Mouse (Mus musculus): Measurements from ENCODE around the gene Zfp827. TPM values are rescaled to one million over a fixed set of nuclear protein-coding genes. Genes with fewer than 3 reads are reported as not detected.
A peak's percentile ranks its signal among the peaks of the same experiment; 100 is the strongest.

Zfp827 gene
- polyA plus RNA-seq, 1 experiment from 2014 or later = 7.9 TPM

DNA sequence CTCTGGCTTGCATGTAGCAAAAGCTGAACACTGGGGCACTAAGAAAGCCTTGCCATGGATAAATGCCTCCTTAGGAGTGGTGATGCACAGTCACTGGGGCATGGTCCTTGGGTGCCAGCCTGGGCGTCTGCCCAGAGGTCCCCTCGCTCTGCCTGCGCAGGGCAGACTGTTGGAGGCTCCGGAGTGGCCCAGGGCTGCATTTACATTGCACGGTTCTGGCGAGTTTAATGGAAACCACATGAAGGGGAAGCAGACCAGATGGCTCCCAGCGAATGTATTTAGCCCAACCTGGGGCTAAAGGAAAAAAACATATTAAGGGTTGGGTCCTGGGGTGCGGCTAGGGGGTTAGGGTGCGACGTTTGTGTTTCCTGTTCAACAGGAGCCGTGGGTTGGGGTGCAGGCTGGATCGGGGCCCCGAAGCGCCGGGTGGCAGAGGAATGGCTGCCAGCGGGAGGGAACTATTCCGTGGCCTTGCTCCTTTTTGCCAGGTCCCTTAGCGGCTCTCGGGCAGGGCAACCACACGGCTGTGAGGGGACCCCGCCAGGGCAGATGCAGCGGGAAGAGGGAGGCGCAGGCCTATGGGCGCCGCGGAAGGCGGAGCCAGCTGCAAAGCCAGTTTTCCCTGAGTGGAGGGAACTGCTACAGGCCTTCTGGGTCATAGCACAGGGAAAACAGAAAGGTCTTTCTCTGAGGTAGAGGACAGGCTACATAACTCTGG is 181.6 kb downstream of the Zfp827 start:
- H3K4me1 ChIP-seq = peaks cover 31% of the 10 kb centered on the region
- H3K4me3 ChIP-seq (replicated peaks) = peak overlapping the region; percentile 38
- H3K9me3 ChIP-seq (replicated peaks) = no peaks in the 10 kb centered on the region
- H3K4me2 ChIP-seq = peak overlapping the region; percentile 68
- peak overlapping the region; percentile 39 for H3K9ac ChIP-seq
- H3K36me3 ChIP-seq = no peaks in the 10 kb centered on the region
- H3K27me3 ChIP-seq = no peaks in the 10 kb centered on the region
- peak overlapping the region; percentile 87 for H3K27ac ChIP-seq
- ATAC-seq (replicated peaks; ENCODE audit: low FRiP score) = peak; percentile 88
- WGBS = 7% methylated on average over 27 of the region's 27 CpGs

- Histone ChIP-seq H3K4me1 (peaks cover 31% of the 10 kb centered on the region), H3K36me3 (no peaks in the 10 kb centered on the region), H3K9ac (no peak overlapping the region), H3K4me3 (replicated peaks) (no peak overlapping the region), H3K9me3 (replicated peaks) (no peaks in the 10 kb centered on the region), H3K27me3 (no peaks in the 10 kb centered on the region), H3K4me2 (no peak overlapping the region), H3K27ac (no peak overlapping the region)
- WGBS = 67% methylated on average over 9 of the region's 9 CpGs
- ATAC-seq (replicated peaks; ENCODE audit: low FRiP score) = no peak
These were observed 183.4 kb downstream of the Zfp827 start for GRCm38 (mm10) chr8:79211630-79212029.

GRCm38 (mm10) chr8:79222106-79222751 is 194.0 kb downstream of the Zfp827 start:
- no peaks in the 10 kb centered on the region for H3K36me3 ChIP-seq
- no peak overlapping the region for H3K9ac ChIP-seq
- H3K27me3 ChIP-seq = no peaks in the 10 kb centered on the region
- no peak for ATAC-seq (replicated peaks; ENCODE audit: low FRiP score)
- no peak overlapping the region for H3K4me3 ChIP-seq (replicated peaks)
- 65% methylated on average over 5 of the region's 5 CpGs for WGBS
- H3K4me2 ChIP-seq = no peak overlapping the region
- no peak overlapping the region for H3K27ac ChIP-seq
- H3K9me3 ChIP-seq (replicated peaks) = no peaks in the 10 kb centered on the region
- H3K4me1 ChIP-seq = peaks cover 6% of the 10 kb centered on the region

GRCm38 (mm10) chr8:79222752-79223141 is 194.5 kb downstream of the Zfp827 start:
- Histone ChIP-seq H3K4me2 (no peak overlapping the region), H3K4me1 (peaks cover 6% of the 10 kb centered on the region), H3K9ac (no peak overlapping the region), H3K36me3 (no peaks in the 10 kb centered on the region), H3K27ac (no peak overlapping the region), H3K27me3 (no peaks in the 10 kb centered on the region), H3K4me3 (replicated peaks) (no peak overlapping the region), H3K9me3 (replicated peaks) (no peaks in the 10 kb centered on the region)
- no peak for ATAC-seq (replicated peaks; ENCODE audit: low FRiP score)
- 57% methylated on average over 5 of the region's 5 CpGs for whole genome bisulfite sequencing

DNA sequence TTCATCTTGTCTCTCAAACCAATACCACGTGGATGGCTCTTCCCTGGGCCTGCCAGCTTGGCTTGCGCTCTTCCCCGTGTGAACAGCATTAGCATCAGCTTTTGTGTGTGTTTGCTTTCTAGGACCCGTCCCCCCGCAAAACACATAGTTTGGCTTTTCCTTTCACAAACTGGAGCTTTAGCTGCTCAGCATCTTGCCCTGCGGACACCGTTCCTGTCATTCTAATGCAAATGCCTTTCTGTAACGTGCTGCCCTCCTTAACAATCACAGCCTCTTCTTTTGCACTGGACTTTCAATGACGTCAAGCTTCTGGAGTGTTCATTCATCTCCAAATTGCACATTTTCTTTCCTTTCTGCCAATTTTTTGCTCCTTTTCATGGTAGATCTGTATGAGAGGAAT is 196.1 kb downstream of the Zfp827 start:
- no peak overlapping the region for H3K9ac ChIP-seq
- peaks cover 6% of the 10 kb centered on the region for H3K4me1 ChIP-seq
- H3K9me3 ChIP-seq (replicated peaks) = no peaks in the 10 kb centered on the region
- no peak overlapping the region for H3K4me2 ChIP-seq
- 88% methylated on average over 9 of the region's 9 CpGs for WGBS
- H3K27ac ChIP-seq = no peak overlapping the region
- H3K27me3 ChIP-seq = no peaks in the 10 kb centered on the region
- no peak overlapping the region for H3K4me3 ChIP-seq (replicated peaks)
- no peaks in the 10 kb centered on the region for H3K36me3 ChIP-seq
- no peak for ATAC-seq (replicated peaks; ENCODE audit: low FRiP score)

- Histone ChIP-seq H3K4me2 (no peak overlapping the region), H3K27me3 (no peaks in the 10 kb centered on the region), H3K9ac (no peak overlapping the region), H3K4me3 (replicated peaks) (no peak overlapping the region), H3K9me3 (replicated peaks) (no peaks in the 10 kb centered on the region), H3K27ac (no peak overlapping the region), H3K36me3 (no peaks in the 10 kb centered on the region), H3K4me1 (peaks cover 9% of the 10 kb centered on the region)
- ATAC-seq (replicated peaks; ENCODE audit: low FRiP score) = no peak
- 80% methylated on average over 7 of the region's 7 CpGs for WGBS
These were observed 197.3 kb downstream of the Zfp827 start for GRCm38 (mm10) chr8:79225586-79225985.

GRCm38 (mm10) chr8:79226046-79226445 is 197.8 kb downstream of the Zfp827 start:
- H3K36me3 ChIP-seq = no peaks in the 10 kb centered on the region
- no peaks in the 10 kb centered on the region for H3K27me3 ChIP-seq
- H3K27ac ChIP-seq = no peak overlapping the region
- H3K4me3 ChIP-seq (replicated peaks) = no peak overlapping the region
- H3K9me3 ChIP-seq (replicated peaks) = no peaks in the 10 kb centered on the region
- peaks cover 9% of the 10 kb centered on the region for H3K4me1 ChIP-seq
- H3K9ac ChIP-seq = no peak overlapping the region
- no peak overlapping the region for H3K4me2 ChIP-seq
- ATAC-seq (replicated peaks; ENCODE audit: low FRiP score) = no peak
- 88% methylated on average over 3 of the region's 3 CpGs for WGBS

GRCm38 (mm10) chr8:79227194-79227593 is 199.0 kb downstream of the Zfp827 start:
- Histone ChIP-seq H3K4me1 (peaks cover 7% of the 10 kb centered on the region), H3K36me3 (no peaks in the 10 kb centered on the region), H3K4me2 (no peak overlapping the region), H3K9me3 (replicated peaks) (no peaks in the 10 kb centered on the region), H3K4me3 (replicated peaks) (no peak overlapping the region), H3K9ac (no peak overlapping the region), H3K27ac (no peak overlapping the region), H3K27me3 (no peaks in the 10 kb centered on the region)
- ATAC-seq (replicated peaks; ENCODE audit: low FRiP score) = no peak
- WGBS = 81% methylated on average over 4 of the region's 4 CpGs

DNA sequence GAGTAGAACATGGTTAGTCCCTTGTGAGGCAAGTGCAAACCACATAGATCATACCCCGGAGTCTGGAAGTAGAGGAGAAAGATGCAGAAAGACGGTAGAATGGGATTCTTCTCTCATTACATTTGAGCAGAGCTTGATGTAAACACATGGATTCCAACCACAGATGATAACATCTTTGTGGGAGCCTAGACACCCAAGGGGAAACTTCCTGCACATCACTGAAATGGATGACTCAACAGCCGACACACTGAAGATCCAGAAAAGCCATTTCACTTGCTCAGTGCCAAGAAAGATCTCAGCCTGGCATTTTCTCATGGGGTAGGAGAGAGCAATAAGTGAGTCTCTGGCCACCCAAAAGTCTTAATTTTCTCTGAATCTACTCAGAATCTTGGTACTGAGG is 199.7 kb downstream of the Zfp827 start:
- Histone ChIP-seq H3K27ac (no peak overlapping the region), H3K4me3 (replicated peaks) (no peak overlapping the region), H3K4me1 (peaks cover 3% of the 10 kb centered on the region; the same call in 1 of the 2 replicates), H3K9me3 (replicated peaks) (no peaks in the 10 kb centered on the region), H3K4me2 (no peak overlapping the region), H3K36me3 (no peaks in the 10 kb centered on the region), H3K27me3 (no peaks in the 10 kb centered on the region), H3K9ac (no peak overlapping the region)
- 87% methylated on average over 3 of the region's 3 CpGs for WGBS
- ATAC-seq (replicated peaks; ENCODE audit: low FRiP score) = no peak

- no peak for ATAC-seq (replicated peaks; ENCODE audit: low FRiP score)
- Histone ChIP-seq H3K4me3 (replicated peaks) (no peak overlapping the region), H3K4me1 (peaks cover 3% of the 10 kb centered on the region; the same call in 1 of the 2 replicates), H3K9ac (no peak overlapping the region), H3K27ac (no peak overlapping the region), H3K4me2 (no peak overlapping the region), H3K27me3 (no peaks in the 10 kb centered on the region), H3K9me3 (replicated peaks) (no peaks in the 10 kb centered on the region), H3K36me3 (no peaks in the 10 kb centered on the region)
- 64% methylated on average over 8 of the region's 8 CpGs for WGBS
These were observed 201.1 kb downstream of the Zfp827 start for GRCm38 (mm10) chr8:79229266-79229888.

- Histone ChIP-seq H3K9me3 (replicated peaks) (no peaks in the 10 kb centered on the region), H3K4me1 (no peaks in the 10 kb centered on the region), H3K36me3 (no peaks in the 10 kb centered on the region), H3K9ac (no peak overlapping the region), H3K27ac (no peak overlapping the region), H3K27me3 (no peaks in the 10 kb centered on the region), H3K4me3 (replicated peaks) (no peak overlapping the region), H3K4me2 (no peak overlapping the region)
- ATAC-seq (replicated peaks; ENCODE audit: low FRiP score) = no peak
- 61% methylated on average over 3 of the region's 3 CpGs for whole genome bisulfite sequencing
These were observed 211.1 kb downstream of the Zfp827 start for GRCm38 (mm10) chr8:79239320-79239719.

GRCm38 (mm10) chr8:79239996-79240395 is 211.8 kb downstream of the Zfp827 start:
- H3K4me2 ChIP-seq = no peak overlapping the region
- WGBS = 67% methylated on average over 7 of the region's 7 CpGs
- H3K9ac ChIP-seq = no peak overlapping the region
- no peak overlapping the region for H3K4me3 ChIP-seq (replicated peaks)
- H3K27me3 ChIP-seq = no peaks in the 10 kb centered on the region
- no peak for ATAC-seq (replicated peaks; ENCODE audit: low FRiP score)
- no peaks in the 10 kb centered on the region for H3K36me3 ChIP-seq
- H3K4me1 ChIP-seq = no peaks in the 10 kb centered on the region
- no peak overlapping the region for H3K27ac ChIP-seq
- no peaks in the 10 kb centered on the region for H3K9me3 ChIP-seq (replicated peaks)
